In the genomic region with DNA sequence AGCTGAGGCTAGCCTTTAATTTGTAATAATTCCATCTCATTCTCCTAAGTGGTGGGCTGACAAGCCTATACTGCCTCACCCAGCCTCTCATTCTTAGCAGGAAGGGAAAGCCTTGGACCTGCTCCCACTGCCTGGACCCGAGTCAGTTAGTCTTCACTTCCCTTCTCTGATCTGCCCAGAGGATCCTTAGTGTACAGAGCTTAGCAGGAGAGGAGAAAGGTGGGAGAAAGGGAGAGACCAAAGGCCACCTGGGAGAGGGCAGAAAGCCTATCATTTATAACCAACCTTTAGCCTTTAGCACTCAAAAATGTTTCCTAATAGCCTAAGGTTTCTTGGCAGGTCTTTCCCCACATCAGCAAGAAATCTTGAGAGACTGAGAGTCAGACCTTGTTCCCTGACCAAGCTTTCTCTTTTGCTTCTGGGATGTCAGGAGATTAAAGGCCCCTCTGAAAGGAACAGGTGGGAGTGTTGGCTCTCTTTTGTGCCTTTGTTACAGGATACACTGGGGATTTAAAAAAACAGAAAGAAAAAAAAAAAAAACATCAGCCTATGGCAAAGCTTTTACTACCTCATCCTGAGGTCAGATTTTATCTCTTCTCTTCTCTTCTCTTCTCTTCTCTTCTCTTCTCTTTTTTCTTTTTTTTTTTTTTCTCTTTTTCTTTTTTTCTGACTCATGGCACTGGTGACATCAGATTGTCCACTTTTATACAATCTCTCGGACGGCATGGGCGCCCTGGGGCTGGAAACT, we compare ENCODE assay signal across 9 mouse cellular contexts. TPM values are rescaled to one million over a fixed set of nuclear protein-coding genes. Genes with fewer than 3 reads are reported as not detected.
A peak's percentile ranks its signal among the peaks of the same experiment; 100 is the strongest.
DNase-seq lines count a peak whose midpoint lies in the region; ATAC-seq and TF ChIP-seq lines count a peak whose summit lies in the region.
"Had no signal": no experiment of that assay in that cellular context is flagged by ENCODE, and none has a peak within 500 bp of the region (broad histone marks: within the 10 kb centered on the region; RNA-seq: fewer than 3 reads in every experiment).

No protein-coding gene starts in this region.

- ATAC-seq in neural tube, embryonic 15.5 days (ENCODE audit: low FRiP score): no peak

- H3K9ac ChIP-seq in neural tube, embryonic 15.5 days (replicated peaks): 0 out of 2 replicates have a peak overlapping the region, but pooled peaks have one; percentile 4

- H3K27ac ChIP-seq in heart, embryonic 10.5 days: peak overlapping the region; percentile 49; the same call in 1 of the 2 replicates
- H3K27ac ChIP-seq in testis, adult 2 months (ENCODE audit: control insufficient read depth, insufficient read depth, low read depth, low read length): peak overlapping the region; percentile 22; the same call in 1 of the 2 replicates
- H3K27ac ChIP-seq in neural tube, embryonic 15.5 days (replicated peaks): no peak overlapping the region

- H3K4me3 ChIP-seq in heart, embryonic 10.5 days: no peak overlapping the region
- peak overlapping the region; percentile 47; the same call in 1 of the 2 replicates for H3K4me3 ChIP-seq in testis, adult 2 months (ENCODE audit: control insufficient read depth, low read depth, low read length)
- 0 out of 2 replicates have a peak overlapping the region, but pooled peaks have one; percentile 10 for H3K4me3 ChIP-seq in neural tube, embryonic 15.5 days (replicated peaks)

- DNase-seq in heart, embryonic 10.5 days (ENCODE audit: low spot score): no peak
- no peak for DNase-seq in heart, adult 9 months (ENCODE audit: low spot score in 2 of 2)
- no peak for DNase-seq in testis, postnatal 10 days (ENCODE audit: low spot score)
- peak; percentile 91 for DNase-seq in kidney, adult 9 months
- DNase-seq in adrenal gland, postnatal 4 days (ENCODE audit: low spot score in 2 of 2): no peak
- no peak for DNase-seq in c-Kit-positive CD71-positive TER-119-positive erythroid progenitor cells, embryonic 14.5 days (ENCODE audit: low spot score)
- DNase-seq: layer of hippocampus, postnatal 36 days had no signal

- H3K4me1 ChIP-seq in heart, embryonic 10.5 days: peaks cover 56% of the 10 kb centered on the region
- peaks cover 30% of the 10 kb centered on the region for H3K4me1 ChIP-seq in testis, adult 2 months (ENCODE audit: control insufficient read depth, insufficient read depth, low read length)
- peaks cover 66% of the 10 kb centered on the region for H3K4me1 ChIP-seq in neural tube, embryonic 15.5 days

- no peaks in the 10 kb centered on the region for H3K36me3 ChIP-seq in heart, embryonic 10.5 days
- peaks cover 1% of the 10 kb centered on the region; the same call in 1 of the 2 replicates for H3K36me3 ChIP-seq in testis, adult 2 months (ENCODE audit: control insufficient read depth, insufficient read depth, low read length)
- H3K36me3 ChIP-seq in neural tube, embryonic 15.5 days: no peaks in the 10 kb centered on the region

- H3K4me2 ChIP-seq in neural tube, embryonic 15.5 days: peak overlapping the region; percentile 84

- H3K9me3 ChIP-seq in heart, embryonic 10.5 days: no peaks in the 10 kb centered on the region
- H3K9me3 ChIP-seq in neural tube, embryonic 15.5 days (replicated peaks): no peaks in the 10 kb centered on the region

- TF ChIP-seq CTCF in testis, adult 2 months (IDR thresholded peaks at IDR 0.05; ENCODE audit: control insufficient read depth, insufficient read depth, insufficient replicate concordance, low read depth, low read length): no peak

- 34% methylated on average over 4 of the region's 4 CpGs for WGBS in heart, embryonic 10.5 days
- 67% methylated on average over 4 of the region's 4 CpGs for WGBS in neural tube, embryonic 15.5 days

- H3K27me3 ChIP-seq in heart, embryonic 10.5 days (ENCODE audit: insufficient read depth, poor library complexity, severe bottlenecking): peaks cover 9% of the 10 kb centered on the region; the same call in 1 of the 2 replicates
- no peaks in the 10 kb centered on the region for H3K27me3 ChIP-seq in testis, adult 2 months (ENCODE audit: control insufficient read depth, insufficient read depth, low read length)
- H3K27me3 ChIP-seq in neural tube, embryonic 15.5 days (replicated peaks): no peaks in the 10 kb centered on the region

- TF ChIP-seq POLR2A in testis, adult 2 months (IDR thresholded peaks at IDR 0.05; ENCODE audit: control insufficient read depth, low read depth, low read length): no peak

RNA-seq across cellular contexts. Expression of gene Slc43a2, which starts 3.0 kb away (rescaled TPM):
- polyA plus RNA-seq in heart, embryonic 10.5 days (2016; fragmentation: Nextera tagmentation; extraction: Ambion mirVana): 5.5 and 6.4 TPM in 2 replicates
- polyA plus RNA-seq in testis, adult 2 months (2012; rRNA removed): 23.0 and 27.1 TPM in 2 replicates
- 15.7 and 15.8 TPM in 2 replicates for polyA plus RNA-seq in neural tube, embryonic 15.5 days (2015; fragmentation: Nextera tagmentation; extraction: Ambion mirVana)
- total RNA-seq in adrenal gland, postnatal 4 days (2021): 10 to 100 TPM; 24.2 to 33.0 TPM

RNA-seq across cellular contexts. Expression of gene Scarf1, which starts 21.1 kb away (rescaled TPM):
- polyA plus RNA-seq in heart, embryonic 10.5 days (2016; fragmentation: Nextera tagmentation; extraction: Ambion mirVana): 13.6 and 15.8 TPM in 2 replicates
- 0.64 and 0.77 TPM in 2 replicates for polyA plus RNA-seq in testis, adult 2 months (2012; rRNA removed)
- 3.9 and 4.7 TPM in 2 replicates for polyA plus RNA-seq in neural tube, embryonic 15.5 days (2015; fragmentation: Nextera tagmentation; extraction: Ambion mirVana)
- total RNA-seq in adrenal gland, postnatal 4 days (2021): 10 to 100 TPM; 13.8 to 14.4 TPM

RNA-seq across cellular contexts. Expression of gene Rilp, which starts 24.6 kb away (rescaled TPM):
- 0.76 and 0.78 TPM in 2 replicates for polyA plus RNA-seq in heart, embryonic 10.5 days (2016; fragmentation: Nextera tagmentation; extraction: Ambion mirVana)
- polyA plus RNA-seq in testis, adult 2 months (2012; rRNA removed): 0.58 and 0.94 TPM in 2 replicates
- polyA plus RNA-seq in neural tube, embryonic 15.5 days (2015; fragmentation: Nextera tagmentation; extraction: Ambion mirVana): 2.8 and 3.1 TPM in 2 replicates
- 1 to 10 TPM; 7.7 to 8.5 TPM for total RNA-seq in adrenal gland, postnatal 4 days (2021)

RNA-seq across cellular contexts. Expression of gene Prpf8, which starts 47.8 kb away (rescaled TPM):
- 49.2 and 53.7 TPM in 2 replicates for polyA plus RNA-seq in heart, embryonic 10.5 days (2016; fragmentation: Nextera tagmentation; extraction: Ambion mirVana)
- polyA plus RNA-seq in testis, adult 2 months (2012; rRNA removed): 45.6 and 48.8 TPM in 2 replicates
- polyA plus RNA-seq in neural tube, embryonic 15.5 days (2015; fragmentation: Nextera tagmentation; extraction: Ambion mirVana): 43.9 and 44.3 TPM in 2 replicates
- total RNA-seq in adrenal gland, postnatal 4 days (2021): 100 to 1,000 TPM; 142 to 156 TPM

RNA-seq across cellular contexts. Expression of gene Pitpna, which starts 53.4 kb away (rescaled TPM):
- polyA plus RNA-seq in heart, embryonic 10.5 days (2016; fragmentation: Nextera tagmentation; extraction: Ambion mirVana): 56.1 and 80.1 TPM in 2 replicates
- 39.4 and 41.3 TPM in 2 replicates for polyA plus RNA-seq in testis, adult 2 months (2012; rRNA removed)
- 113 and 117 TPM in 2 replicates for polyA plus RNA-seq in neural tube, embryonic 15.5 days (2015; fragmentation: Nextera tagmentation; extraction: Ambion mirVana)
- total RNA-seq in adrenal gland, postnatal 4 days (2021): 100 to 1,000 TPM; 120 to 135 TPM
